Mouse (Mus musculus): ENCODE results near the gene Fbxo17. TPM values are rescaled to one million over a fixed set of nuclear protein-coding genes. Genes with fewer than 3 reads are reported as not detected.

The Fbxo17 gene
- polyA plus RNA-seq (2014; fragmentation: Illumina TruSeq; extraction: RNeasy Lipid Tissue Mini Kit (QIAGEN cat#74804); ENCODE audit: low read depth, low replicate concordance): 0.64 TPM

GRCm38 (mm10) chr7:28716590-28717281 lies at the start of gene Fbxo17:
TSS of gene Fbxo17 (plus strand) at chr7:28716804.

GRCm38 (mm10) chr7:28692545-28693320 lies 23.9 kb upstream of the Fbxo17 start, which contains the start of gene Fbxo27:
TSS of gene Fbxo27 (plus strand) at chr7:28692849.

GRCm38 (mm10) chr7:28741709-28742438 lies 25.3 kb downstream of the Fbxo17 start, which contains the start of the genes Mrps12 and Sars2:
TSS of gene Mrps12 (minus strand) at chr7:28741820.
TSS of gene Sars2 (plus strand) at chr7:28741992.

GRCm38 (mm10) chr7:28756079-28756478 lies 39.5 kb downstream of the Fbxo17 start, which contains the start of gene Ccer2:
TSS of gene Ccer2 (plus strand) at chr7:28756174.

GRCm38 (mm10) chr7:28766173-28766879 lies 49.7 kb downstream of the Fbxo17 start, which contains the start of gene Sirt2:
TSS of gene Sirt2 (plus strand) at chr7:28766735.

GRCm38 (mm10) chr7:28767462-28767965 lies 50.9 kb downstream of the Fbxo17 start, which contains the start of gene Nfkbib:
TSS of gene Nfkbib (minus strand) at chr7:28767512.

Other genes starting within 250 kb of the Fbxo17 start
- not detected for gene Ifnl2, start 206.3 kb upstream of the Fbxo17 start, polyA plus RNA-seq (2014; fragmentation: Illumina TruSeq; extraction: RNeasy Lipid Tissue Mini Kit (QIAGEN cat#74804); ENCODE audit: low read depth, low replicate concordance)
- not detected for gene Ifnl3, start 194.0 kb upstream of the Fbxo17 start, polyA plus RNA-seq (2014; fragmentation: Illumina TruSeq; extraction: RNeasy Lipid Tissue Mini Kit (QIAGEN cat#74804); ENCODE audit: low read depth, low replicate concordance)
- not detected for gene Sycn, start 175.9 kb upstream of the Fbxo17 start, polyA plus RNA-seq (2014; fragmentation: Illumina TruSeq; extraction: RNeasy Lipid Tissue Mini Kit (QIAGEN cat#74804); ENCODE audit: low read depth, low replicate concordance)
- not detected for gene Nccrp1, start 169.6 kb upstream of the Fbxo17 start, polyA plus RNA-seq (2014; fragmentation: Illumina TruSeq; extraction: RNeasy Lipid Tissue Mini Kit (QIAGEN cat#74804); ENCODE audit: low read depth, low replicate concordance)
- 17.6 TPM for gene Samd4b, start 118.7 kb upstream of the Fbxo17 start, polyA plus RNA-seq (2014; fragmentation: Illumina TruSeq; extraction: RNeasy Lipid Tissue Mini Kit (QIAGEN cat#74804); ENCODE audit: low read depth, low replicate concordance)
- gene Pak4, start 118.6 kb upstream of the Fbxo17 start, polyA plus RNA-seq (2014; fragmentation: Illumina TruSeq; extraction: RNeasy Lipid Tissue Mini Kit (QIAGEN cat#74804); ENCODE audit: low read depth, low replicate concordance): 2.2 TPM
- not detected for gene Acp7, start 85.5 kb upstream of the Fbxo17 start, polyA plus RNA-seq (2014; fragmentation: Illumina TruSeq; extraction: RNeasy Lipid Tissue Mini Kit (QIAGEN cat#74804); ENCODE audit: low read depth, low replicate concordance)
- gene Fbxo27, start 24.0 kb upstream of the Fbxo17 start, polyA plus RNA-seq (2014; fragmentation: Illumina TruSeq; extraction: RNeasy Lipid Tissue Mini Kit (QIAGEN cat#74804); ENCODE audit: low read depth, low replicate concordance): 0.29 TPM
- 35.0 TPM for gene Mrps12, start 25.0 kb downstream of the Fbxo17 start, polyA plus RNA-seq (2014; fragmentation: Illumina TruSeq; extraction: RNeasy Lipid Tissue Mini Kit (QIAGEN cat#74804); ENCODE audit: low read depth, low replicate concordance)
- gene Sars2, start 25.2 kb downstream of the Fbxo17 start, polyA plus RNA-seq (2014; fragmentation: Illumina TruSeq; extraction: RNeasy Lipid Tissue Mini Kit (QIAGEN cat#74804); ENCODE audit: low read depth, low replicate concordance): 0.29 TPM
- gene Ccer2, start 39.4 kb downstream of the Fbxo17 start, polyA plus RNA-seq (2014; fragmentation: Illumina TruSeq; extraction: RNeasy Lipid Tissue Mini Kit (QIAGEN cat#74804); ENCODE audit: low read depth, low replicate concordance): not detected
- gene Sirt2, start 49.9 kb downstream of the Fbxo17 start, polyA plus RNA-seq (2014; fragmentation: Illumina TruSeq; extraction: RNeasy Lipid Tissue Mini Kit (QIAGEN cat#74804); ENCODE audit: low read depth, low replicate concordance): 19.5 TPM
- gene Nfkbib, start 50.7 kb downstream of the Fbxo17 start, polyA plus RNA-seq (2014; fragmentation: Illumina TruSeq; extraction: RNeasy Lipid Tissue Mini Kit (QIAGEN cat#74804); ENCODE audit: low read depth, low replicate concordance): 0.47 TPM
- gene Rinl, start 72.2 kb downstream of the Fbxo17 start, polyA plus RNA-seq (2014; fragmentation: Illumina TruSeq; extraction: RNeasy Lipid Tissue Mini Kit (QIAGEN cat#74804); ENCODE audit: low read depth, low replicate concordance): 0.87 TPM
- 312 TPM for gene Hnrnpl, start 91.7 kb downstream of the Fbxo17 start, polyA plus RNA-seq (2014; fragmentation: Illumina TruSeq; extraction: RNeasy Lipid Tissue Mini Kit (QIAGEN cat#74804); ENCODE audit: low read depth, low replicate concordance)
- gene Ech1, start 108.4 kb downstream of the Fbxo17 start, polyA plus RNA-seq (2014; fragmentation: Illumina TruSeq; extraction: RNeasy Lipid Tissue Mini Kit (QIAGEN cat#74804); ENCODE audit: low read depth, low replicate concordance): 31.1 TPM
- gene Lgals4, start 117.0 kb downstream of the Fbxo17 start, polyA plus RNA-seq (2014; fragmentation: Illumina TruSeq; extraction: RNeasy Lipid Tissue Mini Kit (QIAGEN cat#74804); ENCODE audit: low read depth, low replicate concordance): 2.7 TPM
- gene Lgals7, start 147.0 kb downstream of the Fbxo17 start, polyA plus RNA-seq (2014; fragmentation: Illumina TruSeq; extraction: RNeasy Lipid Tissue Mini Kit (QIAGEN cat#74804); ENCODE audit: low read depth, low replicate concordance): not detected
- gene Capn12, start 164.6 kb downstream of the Fbxo17 start, polyA plus RNA-seq (2014; fragmentation: Illumina TruSeq; extraction: RNeasy Lipid Tissue Mini Kit (QIAGEN cat#74804); ENCODE audit: low read depth, low replicate concordance): not detected
- gene Actn4, start 245.5 kb downstream of the Fbxo17 start, polyA plus RNA-seq (2014; fragmentation: Illumina TruSeq; extraction: RNeasy Lipid Tissue Mini Kit (QIAGEN cat#74804); ENCODE audit: low read depth, low replicate concordance): 31.7 TPM

Data from adrenal gland, adult 10 weeks (tissue).